Mouse (Mus musculus) hindbrain, embryonic 16.5 days (tissue): ENCODE measurements around the gene Sdccag8. TPM values are rescaled to one million over a fixed set of nuclear protein-coding genes. Genes with fewer than 3 reads are reported as not detected.

Source experiments
- ATAC-seq: fragments of 200-750 bp; cut with Nextera tagmentation; 2 replicates; pipeline ENCODE4 v1.8.0; 2017; ENCODE audit warnings: moderate TSS enrichment, moderate library complexity
- H3K27ac ChIP-seq: fragments of 300-500 bp; sonication (generic); 2 replicates; pipeline ENCODE4 v1.5.1; 2014; ENCODE audit warnings: low read depth, mild to moderate bottlenecking, control low read depth, low read length, moderate library complexity
- H3K27me3 ChIP-seq: fragments of 300-500 bp; sonication (generic); replicated peaks from 2 replicates; pipeline ENCODE4 v1.6.1; 2014; ENCODE audit warnings: low read length; ENCODE audit not compliant: control insufficient read depth, insufficient read depth
- H3K36me3 ChIP-seq: fragments of 300-500 bp; sonication (generic); 2 replicates; pipeline ENCODE4 v1.6.1; 2014; ENCODE audit warnings: mild to moderate bottlenecking, low read length, moderate library complexity, mixed read lengths; ENCODE audit not compliant: control insufficient read depth, insufficient read depth
- H3K4me1 ChIP-seq: fragments of 300-500 bp; sonication (generic); 2 replicates; pipeline ENCODE4 v1.6.1; 2014; ENCODE audit warnings: low read depth, low read length; ENCODE audit not compliant: control insufficient read depth, insufficient read depth
- H3K4me2 ChIP-seq: fragments of 300-500 bp; sonication (generic); 2 replicates; pipeline ENCODE4 v1.6.1; 2014; ENCODE audit warnings: mild to moderate bottlenecking, low read length, control low read depth, moderate library complexity
- H3K4me3 ChIP-seq: fragments of 300-500 bp; sonication (generic); 2 replicates; pipeline ENCODE4 v1.5.1; 2014; ENCODE audit warnings: mild to moderate bottlenecking, low read length, control low read depth, moderate library complexity
- H3K9ac ChIP-seq: fragments of 300-500 bp; sonication (generic); 2 replicates; pipeline ENCODE4 v1.6.1; 2014; ENCODE audit warnings: low read depth, mild to moderate bottlenecking, control low read depth, low read length, moderate library complexity
- H3K9me3 ChIP-seq: fragments of 300-500 bp; sonication (generic); 2 replicates; pipeline ENCODE4 v1.6.1; 2014; ENCODE audit warnings: mild to moderate bottlenecking, low read length, moderate library complexity; ENCODE audit not compliant: control insufficient read depth
- WGBS: fragments of 180-500 bp; shearing (Covaris S2); extraction: QIAGEN DNeasy Blood & Tissue Kit; methylation state at CpG from one replicate; pipeline ENCODE4 v1.1.7; 2014; 5-methylcytosine and 5-hydroxymethylcytosine counted together
- polyA plus RNA-seq: library from polyadenylated mRNA; unstranded; fragments of >200 nt; fragmentation: Nextera tagmentation; extraction: Ambion mirVana; gene quantifications from 2 replicates; pipeline ENCODE4 v1.2.1, GENCODE M21; 2015

Gene Sdccag8
- polyA plus RNA-seq, 1 experiment from 2014 or later: 25.8 TPM

GRCm38 (mm10) chr1:176927312-176927711, 112.9 kb downstream of the Sdccag8 start:
- Histone ChIP-seq H3K4me2 (no peak overlapping the region), H3K27ac (no peak overlapping the region), H3K9ac (no peak overlapping the region), H3K4me3 (no peak overlapping the region), H3K27me3 (no peaks in the 10 kb centered on the region), H3K4me1 (no peaks in the 10 kb centered on the region; the same call in 1 of the 2 replicates), H3K36me3 (no peaks in the 10 kb centered on the region), H3K9me3 (no peaks in the 10 kb centered on the region)
- 88% methylated on average over 9 of the region's 9 CpGs for WGBS
- ATAC-seq: no peak

GRCm38 (mm10) chr1:176929710-176930109, 115.2 kb downstream of the Sdccag8 start:
- 46% methylated on average over 8 of the region's 8 CpGs for WGBS
- Histone ChIP-seq H3K36me3 (no peaks in the 10 kb centered on the region), H3K9ac (no peak overlapping the region), H3K27me3 (no peaks in the 10 kb centered on the region), H3K4me2 (no peak overlapping the region), H3K4me1 (peaks cover 2% of the 10 kb centered on the region; the same call in 1 of the 2 replicates), H3K9me3 (no peaks in the 10 kb centered on the region), H3K4me3 (no peak overlapping the region), H3K27ac (0 out of 2 replicates have a peak overlapping the region, but pooled peaks have one; percentile 59)
- peak; percentile 96 for ATAC-seq

GRCm38 (mm10) chr1:176930574-176930973, 116.1 kb downstream of the Sdccag8 start:
- WGBS: 74% methylated on average over 2 of the region's 2 CpGs
- H3K27ac ChIP-seq: no peak overlapping the region; the same call in 1 of the 2 replicates
- ATAC-seq: no peak

GRCm38 (mm10) chr1:176930981-176931500, 116.6 kb downstream of the Sdccag8 start:
- H3K4me2 ChIP-seq: no peak overlapping the region
- no peak overlapping the region; the same call in 1 of the 2 replicates for H3K9ac ChIP-seq
- peaks cover 2% of the 10 kb centered on the region; the same call in 1 of the 2 replicates for H3K4me1 ChIP-seq
- WGBS: 70% methylated on average over 4 of the region's 4 CpGs
- no peak overlapping the region for H3K4me3 ChIP-seq
- peak overlapping the region; percentile 66 for H3K27ac ChIP-seq
- no peaks in the 10 kb centered on the region for H3K27me3 ChIP-seq
- no peaks in the 10 kb centered on the region for H3K36me3 ChIP-seq
- no peak for ATAC-seq
- no peaks in the 10 kb centered on the region for H3K9me3 ChIP-seq

More at GRCm38 (mm10) chr1:176930574-176930973, 116.1 kb downstream of the Sdccag8 start:
- Histone ChIP-seq H3K4me2 (no peak overlapping the region), H3K4me1 (peaks cover 2% of the 10 kb centered on the region; the same call in 1 of the 2 replicates), H3K27me3 (no peaks in the 10 kb centered on the region), H3K4me3 (no peak overlapping the region), H3K9me3 (no peaks in the 10 kb centered on the region), H3K9ac (no peak overlapping the region), H3K36me3 (no peaks in the 10 kb centered on the region)

- H3K4me3 ChIP-seq: no peak overlapping the region
- no peak overlapping the region; the same call in 1 of the 2 replicates for H3K9ac ChIP-seq
- peaks cover 2% of the 10 kb centered on the region; the same call in 1 of the 2 replicates for H3K4me1 ChIP-seq
- no peaks in the 10 kb centered on the region for H3K9me3 ChIP-seq
- H3K27ac ChIP-seq: peak overlapping the region; percentile 66
- WGBS: 74% methylated on average over 10 of the region's 10 CpGs
- no peaks in the 10 kb centered on the region for H3K27me3 ChIP-seq
- no peak overlapping the region for H3K4me2 ChIP-seq
- ATAC-seq: no peak; the same call in 1 of the 2 replicates
- H3K36me3 ChIP-seq: no peaks in the 10 kb centered on the region
Measured at GRCm38 (mm10) chr1:176931511-176931910, 117.1 kb downstream of the Sdccag8 start.

GRCm38 (mm10) chr1:176932320-176932950, 118.0 kb downstream of the Sdccag8 start:
- Histone ChIP-seq H3K27ac (no peak overlapping the region), H3K36me3 (no peaks in the 10 kb centered on the region), H3K4me3 (no peak overlapping the region), H3K4me2 (no peak overlapping the region), H3K9ac (no peak overlapping the region), H3K9me3 (no peaks in the 10 kb centered on the region), H3K4me1 (peaks cover 2% of the 10 kb centered on the region; the same call in 1 of the 2 replicates), H3K27me3 (no peaks in the 10 kb centered on the region)
- ATAC-seq: no peak
- 75% methylated on average over 12 of the region's 12 CpGs for WGBS

GRCm38 (mm10) chr1:176933319-176933718, 118.9 kb downstream of the Sdccag8 start:
- Histone ChIP-seq H3K4me3 (no peak overlapping the region), H3K27ac (peak overlapping the region; percentile 23; the same call in 1 of the 2 replicates), H3K36me3 (no peaks in the 10 kb centered on the region), H3K4me1 (peaks cover 2% of the 10 kb centered on the region; the same call in 1 of the 2 replicates), H3K9ac (no peak overlapping the region), H3K4me2 (no peak overlapping the region), H3K9me3 (no peaks in the 10 kb centered on the region), H3K27me3 (no peaks in the 10 kb centered on the region)
- no peak for ATAC-seq
- 53% methylated on average over 7 of the region's 7 CpGs for WGBS

GRCm38 (mm10) chr1:176934043-176934762, 119.7 kb downstream of the Sdccag8 start:
- no peaks in the 10 kb centered on the region for H3K9me3 ChIP-seq
- ATAC-seq: no peak

GRCm38 (mm10) chr1:176939901-176940341, 125.5 kb downstream of the Sdccag8 start:
- H3K36me3 ChIP-seq: no peaks in the 10 kb centered on the region
- H3K9ac ChIP-seq: no peak overlapping the region
- H3K27ac ChIP-seq: no peak overlapping the region; the same call in 1 of the 2 replicates
- no peaks in the 10 kb centered on the region for H3K4me1 ChIP-seq
- no peak overlapping the region for H3K4me3 ChIP-seq
- no peaks in the 10 kb centered on the region for H3K27me3 ChIP-seq
- no peak overlapping the region for H3K4me2 ChIP-seq
- H3K9me3 ChIP-seq: no peaks in the 10 kb centered on the region
- ATAC-seq: no peak
- WGBS: 71% methylated on average over 8 of the region's 8 CpGs

More at GRCm38 (mm10) chr1:176934043-176934762, 119.7 kb downstream of the Sdccag8 start:
- Histone ChIP-seq H3K27ac (peak overlapping the region; percentile 61), H3K27me3 (no peaks in the 10 kb centered on the region), H3K4me1 (peaks cover 2% of the 10 kb centered on the region; the same call in 1 of the 2 replicates), H3K4me3 (no peak overlapping the region), H3K4me2 (no peak overlapping the region), H3K9ac (no peak overlapping the region), H3K36me3 (no peaks in the 10 kb centered on the region)
- 52% methylated on average over 13 of the region's 13 CpGs for WGBS
